Mouse (Mus musculus) midbrain, embryonic 10.5 days (tissue): ENCODE data around the gene 2210011C24Rik. TPM values are rescaled to one million over a fixed set of nuclear protein-coding genes. Genes with fewer than 3 reads are reported as not detected.

Experiments used
- DNase-seq: peaks from one replicate; pipeline ENCODE4 v3.0.0-alpha.2; 2017; ENCODE audit warnings: low spot score
- H3K27ac ChIP-seq: fragments of 300-500 bp; sonication (generic); replicated peaks from 2 replicates; pipeline ENCODE4 v1.5.1; 2016; ENCODE audit warnings: mild to moderate bottlenecking
- H3K27me3 ChIP-seq: fragments of 300-500 bp; sonication (generic); 2 replicates; pipeline ENCODE4 v1.6.1; 2016; ENCODE audit warnings: low read depth, mild to moderate bottlenecking; ENCODE audit not compliant: poor library complexity, severe bottlenecking
- H3K36me3 ChIP-seq: fragments of 300-500 bp; sonication (generic); 2 replicates; pipeline ENCODE4 v1.6.1; 2016; ENCODE audit warnings: mild to moderate bottlenecking, moderate library complexity
- H3K4me1 ChIP-seq: fragments of 300-500 bp; sonication (generic); 2 replicates; pipeline ENCODE4 v1.6.1; 2016
- H3K4me3 ChIP-seq: fragments of 300-500 bp; sonication (generic); 2 replicates; pipeline ENCODE4 v1.5.1; 2016; ENCODE audit warnings: mild to moderate bottlenecking, moderate library complexity
- H3K9me3 ChIP-seq: fragments of 300-500 bp; sonication (generic); replicated peaks from 2 replicates; pipeline ENCODE4 v1.6.1; 2016; ENCODE audit warnings: mild to moderate bottlenecking
- WGBS: fragments of 180-500 bp; shearing (Covaris S2); methylation state at CpG from one replicate; pipeline ENCODE4 v1.1.7; 2016; 5-methylcytosine and 5-hydroxymethylcytosine counted together
- microRNA counts: library from miRNA; unstranded; fragments of <30 nt; microRNA quantifications from one replicate; lab custom pipeline; 2017
- microRNA-seq: library from miRNA; unstranded; fragments of <30 nt; microRNA quantifications from one replicate; pipeline ENCODE4, GENCODE M21; 2017
- polyA plus RNA-seq: library from polyadenylated mRNA; unstranded; fragments of >200 nt; fragmentation: Nextera tagmentation; extraction: Ambion mirVana; gene quantifications from 2 replicates; pipeline ENCODE4 v1.2.1, GENCODE M21; 2016

Gene 2210011C24Rik
- polyA plus RNA-seq, 1 experiment from 2014 or later = 0.67 TPM

GRCm38 (mm10) chr8:83964015-83964765 lies 47.8 kb downstream of the 2210011C24Rik start:
- H3K4me3 ChIP-seq = no peak overlapping the region
- H3K36me3 ChIP-seq = peaks cover 78% of the 10 kb centered on the region
- H3K9me3 ChIP-seq = no peaks in the 10 kb centered on the region
- no peak overlapping the region for H3K27ac ChIP-seq
- 91% methylated on average over 5 of the region's 5 CpGs for WGBS
- H3K4me1 ChIP-seq = no peaks in the 10 kb centered on the region
- no peaks in the 10 kb centered on the region for H3K27me3 ChIP-seq
- no peak for DNase-seq

MicroRNA genes within 50 kb of the gene (microRNA counts, 519-probe panel; counts per million panel counts)
- microRNA mmu-miR-1199 (lab: Ali Mortazavi, UCI) = not detected

Small RNA genes within 50 kb of the gene (microRNA-seq; reads per million reads assigned to microRNA genes)
- gene Mir1199 = 2.1 reads per million
- 4.8 reads per million, percentile 11 among the genes with 10 or more reads in this experiment for gene Mir8111

Other genes starting within 250 kb of the 2210011C24Rik start
- 8.6 and 11.3 TPM in 2 replicates for gene Adgrl1, start 112.1 kb downstream of the 2210011C24Rik start, polyA plus RNA-seq
- gene Gm10644, start 57.0 kb downstream of the 2210011C24Rik start, polyA plus RNA-seq = 0.94 and 1.0 TPM in 2 replicates
- gene Asf1b, start 56.7 kb downstream of the 2210011C24Rik start, polyA plus RNA-seq = 106 and 115 TPM in 2 replicates
- 169 and 178 TPM in 2 replicates for gene Prkaca, start 39.2 kb downstream of the 2210011C24Rik start, polyA plus RNA-seq
- 8.0 and 8.5 TPM in 2 replicates for gene Samd1, start 14.5 kb downstream of the 2210011C24Rik start, polyA plus RNA-seq
- 0.68 and 0.99 TPM in 2 replicates for gene 1700067K01Rik, start 10.7 kb downstream of the 2210011C24Rik start, polyA plus RNA-seq
- gene Palm3, start 9.3 kb upstream of the 2210011C24Rik start, polyA plus RNA-seq = 7.9 and 8.0 TPM in 2 replicates
- gene Il27ra, start 30.4 kb upstream of the 2210011C24Rik start, polyA plus RNA-seq = 0.17 and 0.21 TPM in 2 replicates
- 0.20 TPM in 1 of 2 replicates, not detected in the other for gene Rln3, start 32.8 kb upstream of the 2210011C24Rik start, polyA plus RNA-seq
- 0.69 and 1.6 TPM in 2 replicates for gene Gm10643, start 53.0 kb upstream of the 2210011C24Rik start, polyA plus RNA-seq
- 7.7 and 8.6 TPM in 2 replicates for gene Rfx1, start 54.7 kb upstream of the 2210011C24Rik start, polyA plus RNA-seq
- 16.3 and 17.5 TPM in 2 replicates for gene Dcaf15, start 92.6 kb upstream of the 2210011C24Rik start, polyA plus RNA-seq
- 0.09 and 0.14 TPM in 2 replicates for gene Podnl1, start 113.8 kb upstream of the 2210011C24Rik start, polyA plus RNA-seq
- 14.0 and 18.1 TPM in 2 replicates for gene Cc2d1a, start 135.8 kb upstream of the 2210011C24Rik start, polyA plus RNA-seq
- gene 4930432K21Rik, start 135.9 kb upstream of the 2210011C24Rik start, polyA plus RNA-seq = 2.4 TPM in 2 replicates
- 3.0 and 5.6 TPM in 2 replicates for gene Nanos3, start 173.0 kb upstream of the 2210011C24Rik start, polyA plus RNA-seq
- 30.4 and 39.5 TPM in 2 replicates for gene Zswim4, start 224.9 kb upstream of the 2210011C24Rik start, polyA plus RNA-seq
- gene D8Ertd738e, start 237.5 kb upstream of the 2210011C24Rik start, polyA plus RNA-seq = 363 and 389 TPM in 2 replicates
- gene Mri1, start 245.2 kb upstream of the 2210011C24Rik start, polyA plus RNA-seq = 65.5 and 72.0 TPM in 2 replicates